Mouse (Mus musculus) kidney, embryonic 16.5 days (tissue): Measurements from ENCODE around the gene Ifngr2. TPM values are rescaled to one million over a fixed set of nuclear protein-coding genes. Genes with fewer than 3 reads are reported as not detected.

Source experiments
- ATAC-seq: fragments of 200-750 bp; cut with Nextera tagmentation; 2 replicates; pipeline ENCODE4 v1.8.0; 2017; ENCODE audit warnings: moderate TSS enrichment; ENCODE audit not compliant: low FRiP score, low TSS enrichment
- H3K27ac ChIP-seq: fragments of 300-500 bp; sonication (generic); 2 replicates; pipeline ENCODE4 v1.5.1; 2014; ENCODE audit warnings: low read length
- H3K27me3 ChIP-seq: fragments of 300-500 bp; sonication (generic); 2 replicates; pipeline ENCODE4 v1.6.1; 2014; ENCODE audit warnings: low read length, control low read depth, mixed read lengths; ENCODE audit not compliant: insufficient read depth
- H3K36me3 ChIP-seq: fragments of 300-500 bp; sonication (generic); 2 replicates; pipeline ENCODE4 v1.6.1; 2014; ENCODE audit warnings: low read length, control low read depth, mixed read lengths; ENCODE audit not compliant: insufficient read depth
- H3K4me1 ChIP-seq: fragments of 300-500 bp; sonication (generic); 2 replicates; pipeline ENCODE4 v1.6.1; 2014; ENCODE audit warnings: low read length, control low read depth, mixed read lengths; ENCODE audit not compliant: insufficient read depth
- H3K4me2 ChIP-seq: fragments of 300-500 bp; sonication (generic); replicated peaks from 2 replicates; pipeline ENCODE4 v1.6.1; 2014; ENCODE audit warnings: low read depth, low read length
- H3K4me3 ChIP-seq: fragments of 300-500 bp; sonication (generic); 2 replicates; pipeline ENCODE4 v1.5.1; 2014; ENCODE audit warnings: mild to moderate bottlenecking, low read length
- H3K9ac ChIP-seq: fragments of 300-500 bp; sonication (generic); replicated peaks from 2 replicates; pipeline ENCODE4 v1.6.1; 2014; ENCODE audit warnings: low read length
- H3K9me3 ChIP-seq: fragments of 300-500 bp; sonication (generic); 2 replicates; pipeline ENCODE4 v1.6.1; 2016; ENCODE audit warnings: low read length, control low read depth
- WGBS: fragments of 180-500 bp; shearing (Covaris S2); extraction: QIAGEN DNeasy Blood & Tissue Kit; methylation state at CpG from one replicate; pipeline ENCODE4 v1.1.7; 2014; 5-methylcytosine and 5-hydroxymethylcytosine counted together
- polyA plus RNA-seq: library from polyadenylated mRNA; unstranded; fragments of >200 nt; fragmentation: Nextera tagmentation; extraction: Ambion mirVana; gene quantifications from 2 replicates; pipeline ENCODE4 v1.2.1, GENCODE M21; 2015

The Ifngr2 gene
- polyA plus RNA-seq, 1 experiment from 2014 or later, result 52.7 TPM

GRCm38 (mm10) chr16:91556659-91557058, 9.8 kb downstream of the Ifngr2 start:
- no peaks in the 10 kb centered on the region for H3K27me3 ChIP-seq
- H3K4me1 ChIP-seq, result peaks cover 40% of the 10 kb centered on the region
- ATAC-seq, result no peak; the same call in 1 of the 2 replicates
- H3K4me3 ChIP-seq, result no peak overlapping the region
- WGBS, result 22% methylated on average over 15 of the region's 15 CpGs
- H3K9me3 ChIP-seq, result no peaks in the 10 kb centered on the region
- H3K36me3 ChIP-seq, result peaks cover 30% of the 10 kb centered on the region
- H3K4me2 ChIP-seq, result no peak overlapping the region; the same call in 1 of the 2 replicates
- peak overlapping the region; percentile 79 for H3K27ac ChIP-seq
- H3K9ac ChIP-seq, result no peak overlapping the region

GRCm38 (mm10) chr16:91557214-91557613, 10.3 kb downstream of the Ifngr2 start:
- peak; percentile 66 for ATAC-seq
- Histone ChIP-seq H3K4me2 (no peak overlapping the region; the same call in 1 of the 2 replicates), H3K4me3 (no peak overlapping the region), H3K27ac (peak overlapping the region; percentile 79), H3K36me3 (peaks cover 35% of the 10 kb centered on the region), H3K27me3 (no peaks in the 10 kb centered on the region), H3K9ac (no peak overlapping the region), H3K9me3 (no peaks in the 10 kb centered on the region), H3K4me1 (peaks cover 40% of the 10 kb centered on the region)
- WGBS, result 36% methylated on average over 7 of the region's 7 CpGs

- Histone ChIP-seq H3K4me3 (no peak overlapping the region), H3K4me2 (no peak overlapping the region), H3K27ac (peak overlapping the region; percentile 29; the same call in 1 of the 2 replicates), H3K9ac (no peak overlapping the region), H3K27me3 (no peaks in the 10 kb centered on the region), H3K4me1 (peaks cover 40% of the 10 kb centered on the region), H3K9me3 (no peaks in the 10 kb centered on the region), H3K36me3 (peaks cover 39% of the 10 kb centered on the region)
- 82% methylated on average over 15 of the region's 15 CpGs for WGBS
- ATAC-seq, result no peak; the same call in 1 of the 2 replicates
These were observed 10.8 kb downstream of the Ifngr2 start for GRCm38 (mm10) chr16:91557693-91558092.

- H3K4me1 ChIP-seq, result peaks cover 18% of the 10 kb centered on the region
- WGBS, result 59% methylated on average over 9 of the region's 9 CpGs
- no peak overlapping the region for H3K4me2 ChIP-seq
- no peak overlapping the region for H3K9ac ChIP-seq
- H3K36me3 ChIP-seq, result peaks cover 46% of the 10 kb centered on the region
- H3K9me3 ChIP-seq, result no peaks in the 10 kb centered on the region
- no peaks in the 10 kb centered on the region for H3K27me3 ChIP-seq
- no peak for ATAC-seq
- H3K27ac ChIP-seq, result no peak overlapping the region
- H3K4me3 ChIP-seq, result no peak overlapping the region
These were observed 14.2 kb downstream of the Ifngr2 start for GRCm38 (mm10) chr16:91561099-91561498.

- peaks cover 46% of the 10 kb centered on the region for H3K36me3 ChIP-seq
- H3K4me2 ChIP-seq, result no peak overlapping the region
- H3K9ac ChIP-seq, result no peak overlapping the region
- H3K4me3 ChIP-seq, result no peak overlapping the region
- H3K27me3 ChIP-seq, result no peaks in the 10 kb centered on the region
- peaks cover 11% of the 10 kb centered on the region for H3K4me1 ChIP-seq
- no peaks in the 10 kb centered on the region for H3K9me3 ChIP-seq
- ATAC-seq, result no peak
- H3K27ac ChIP-seq, result no peak overlapping the region
- 80% methylated on average over 37 of the region's 38 CpGs for WGBS
These were observed 14.9 kb downstream of the Ifngr2 start for GRCm38 (mm10) chr16:91561541-91562457.

- Histone ChIP-seq H3K36me3 (peaks cover 30% of the 10 kb centered on the region), H3K4me2 (no peak overlapping the region), H3K9ac (no peak overlapping the region), H3K9me3 (no peaks in the 10 kb centered on the region), H3K27ac (no peak overlapping the region), H3K27me3 (no peaks in the 10 kb centered on the region), H3K4me3 (no peak overlapping the region), H3K4me1 (no peaks in the 10 kb centered on the region)
- no peak for ATAC-seq
- WGBS, result 63% methylated on average over 4 of the region's 4 CpGs
These were observed 17.9 kb downstream of the Ifngr2 start for GRCm38 (mm10) chr16:91564580-91565291.

GRCm38 (mm10) chr16:91565292-91565951, 18.6 kb downstream of the Ifngr2 start:
- Histone ChIP-seq H3K36me3 (peaks cover 27% of the 10 kb centered on the region), H3K4me2 (no peak overlapping the region), H3K4me1 (no peaks in the 10 kb centered on the region), H3K27me3 (no peaks in the 10 kb centered on the region), H3K9me3 (no peaks in the 10 kb centered on the region), H3K4me3 (no peak overlapping the region), H3K27ac (no peak overlapping the region), H3K9ac (no peak overlapping the region)
- ATAC-seq, result no peak
- 69% methylated on average over 9 of the region's 9 CpGs for WGBS

GRCm38 (mm10) chr16:91566002-91566401, 19.1 kb downstream of the Ifngr2 start:
- H3K9ac ChIP-seq, result no peak overlapping the region
- H3K27me3 ChIP-seq, result no peaks in the 10 kb centered on the region
- H3K27ac ChIP-seq, result no peak overlapping the region
- H3K4me1 ChIP-seq, result no peaks in the 10 kb centered on the region
- no peak overlapping the region for H3K4me3 ChIP-seq
- ATAC-seq, result no peak
- H3K9me3 ChIP-seq, result no peaks in the 10 kb centered on the region
- H3K4me2 ChIP-seq, result no peak overlapping the region
- peaks cover 24% of the 10 kb centered on the region for H3K36me3 ChIP-seq
- 79% methylated on average over 7 of the region's 7 CpGs for WGBS

- WGBS, result 77% methylated on average over 10 of the region's 10 CpGs
- no peaks in the 10 kb centered on the region for H3K27me3 ChIP-seq
- no peak overlapping the region for H3K4me3 ChIP-seq
- H3K9me3 ChIP-seq, result no peaks in the 10 kb centered on the region
- no peak for ATAC-seq
- no peak overlapping the region for H3K4me2 ChIP-seq
- H3K9ac ChIP-seq, result no peak overlapping the region
- 0 out of 2 replicates have a peak, but pooled peaks cover 3% of the 10 kb centered on the region for H3K36me3 ChIP-seq
- H3K4me1 ChIP-seq, result no peaks in the 10 kb centered on the region
- no peak overlapping the region for H3K27ac ChIP-seq
These were observed 22.1 kb downstream of the Ifngr2 start for GRCm38 (mm10) chr16:91568960-91569359.
